Mouse (Mus musculus): Measurements from ENCODE around the gene Ing1.
A peak's percentile ranks its signal among the peaks of the same experiment; 100 is the strongest.

Gene Ing1

GRCm38 (mm10) chr8:11554799-11555719, at the start of gene Ing1:
TSS of gene Ing1 (plus strand) at chr8:11555571.
- peak; percentile 94 for DNase-seq (ENCODE audit: low spot score)

DNA sequence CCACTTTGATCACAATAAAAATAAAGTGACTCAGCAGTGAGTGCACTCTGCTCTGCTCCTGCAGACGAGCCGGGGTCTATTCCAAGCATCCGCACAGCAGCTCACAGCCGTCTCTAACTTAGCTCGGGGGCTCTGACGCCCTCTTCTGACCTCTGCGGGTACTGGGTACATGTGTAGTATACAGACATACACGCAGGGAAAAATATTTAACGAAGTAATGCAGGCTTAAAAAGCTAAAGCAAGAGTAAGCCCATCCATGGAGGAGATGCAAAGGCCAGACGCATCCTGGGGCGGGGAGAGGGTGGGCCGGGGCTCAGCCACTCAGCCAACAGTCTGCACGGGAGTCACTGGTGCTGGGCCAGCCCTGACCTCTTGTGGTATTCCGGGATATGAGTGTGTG, 49.3 kb upstream of the Ing1 start:
- no peak for DNase-seq (ENCODE audit: low spot score)

- DNase-seq (ENCODE audit: low spot score) = peak; percentile 47
These were observed 48.6 kb upstream of the Ing1 start for GRCm38 (mm10) chr8:11506802-11507201.

DNA sequence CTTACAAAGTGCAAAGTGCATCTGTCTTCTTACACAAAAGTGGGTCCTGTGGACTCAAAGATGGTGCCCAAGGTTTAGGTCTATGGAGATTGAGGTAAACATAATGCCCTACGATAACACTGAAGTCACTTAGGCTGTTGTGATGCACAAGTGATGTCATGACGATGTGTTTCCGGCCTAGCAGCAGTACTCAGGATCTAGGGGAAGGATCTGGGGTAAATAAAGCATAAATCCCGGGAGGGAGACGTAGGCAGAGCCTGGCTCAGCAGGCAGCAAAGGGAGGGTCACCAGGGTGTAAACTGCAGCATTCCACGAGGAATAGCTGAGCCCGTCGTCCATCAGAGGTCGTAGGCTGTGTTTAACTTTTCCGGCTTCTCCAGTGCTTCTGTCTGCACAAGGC, 46.5 kb upstream of the Ing1 start:
- DNase-seq (ENCODE audit: low spot score) = no peak

GRCm38 (mm10) chr8:11510971-11511370, 44.4 kb upstream of the Ing1 start:
- no peak for DNase-seq (ENCODE audit: low spot score)

- DNase-seq (ENCODE audit: low spot score) = peak; percentile 70
These were observed 42.7 kb upstream of the Ing1 start for GRCm38 (mm10) chr8:11512711-11513110.

- DNase-seq (ENCODE audit: low spot score) = peak; percentile 19
These were observed 42.1 kb upstream of the Ing1 start for GRCm38 (mm10) chr8:11513247-11513646.

DNA sequence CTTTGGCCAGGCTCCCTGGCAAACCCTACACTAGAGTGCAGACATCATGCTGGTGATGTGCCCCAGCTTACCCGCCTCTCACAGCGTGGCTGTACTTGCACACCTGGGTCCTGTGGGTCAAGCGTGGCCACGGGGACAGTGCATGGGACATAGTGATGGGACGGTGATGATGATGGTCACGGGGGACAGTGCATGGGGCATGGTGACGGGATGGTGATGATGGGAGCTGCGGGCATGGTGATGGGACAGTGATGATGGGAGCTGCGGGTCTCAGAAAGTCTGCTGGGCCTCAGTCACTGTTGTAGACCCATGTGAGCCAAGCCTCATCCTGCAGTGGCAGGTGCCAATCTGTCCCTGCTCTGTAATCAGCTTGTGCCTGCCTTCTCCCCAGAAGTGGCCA, 39.1 kb upstream of the Ing1 start:
- no peak for DNase-seq (ENCODE audit: low spot score)

DNA sequence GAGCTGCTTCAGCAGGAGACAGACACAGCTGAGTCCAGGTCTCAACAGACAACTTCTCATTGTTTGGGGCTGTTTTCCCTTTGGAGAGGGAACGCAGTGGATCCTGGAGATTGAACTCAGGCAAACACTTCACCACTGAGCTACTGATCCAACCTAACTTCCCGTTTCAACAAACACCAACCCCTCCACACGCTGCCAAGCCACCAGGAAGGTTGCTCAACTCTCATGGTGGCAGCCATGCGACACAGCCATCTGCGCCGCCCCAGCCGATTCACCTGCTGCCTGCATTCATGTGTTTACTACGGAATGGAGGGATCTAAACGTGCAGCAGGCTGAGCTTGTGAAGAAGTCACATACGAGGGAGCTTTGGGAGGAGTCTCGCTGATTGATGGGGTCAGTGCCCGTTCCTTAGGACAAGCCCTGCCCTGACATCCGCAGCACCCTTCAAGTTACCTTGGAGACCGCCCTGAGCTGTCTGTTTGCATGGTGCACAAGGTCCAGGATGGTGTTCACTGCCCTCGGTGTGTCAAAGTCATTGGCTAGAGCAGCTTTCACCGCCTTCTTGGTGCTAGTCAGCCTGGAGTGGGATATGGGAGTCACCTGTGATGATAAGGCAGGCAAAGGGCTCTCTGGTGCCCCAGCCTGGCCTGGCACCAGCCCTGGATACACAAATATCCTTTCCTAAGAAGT, 37.9 kb upstream of the Ing1 start:
- DNase-seq (ENCODE audit: low spot score) = no peak

DNA sequence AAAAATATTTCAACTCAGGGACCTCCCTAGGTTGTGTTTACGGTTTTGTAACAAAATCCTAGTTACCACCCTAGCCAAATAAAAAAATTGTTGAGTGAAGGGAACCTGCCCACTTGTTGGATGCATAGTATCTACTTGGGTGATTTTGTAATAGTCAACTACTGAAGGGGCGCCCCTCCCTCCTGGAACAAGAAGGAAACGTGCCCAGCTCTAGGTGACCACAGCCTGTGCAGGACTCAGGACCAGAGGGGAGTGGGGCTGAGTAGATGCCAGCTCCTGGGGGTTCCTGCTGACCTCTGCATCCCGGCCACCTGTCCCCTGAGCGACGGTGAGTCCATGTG, 37.3 kb upstream of the Ing1 start:
- no peak for DNase-seq (ENCODE audit: low spot score)

DNA sequence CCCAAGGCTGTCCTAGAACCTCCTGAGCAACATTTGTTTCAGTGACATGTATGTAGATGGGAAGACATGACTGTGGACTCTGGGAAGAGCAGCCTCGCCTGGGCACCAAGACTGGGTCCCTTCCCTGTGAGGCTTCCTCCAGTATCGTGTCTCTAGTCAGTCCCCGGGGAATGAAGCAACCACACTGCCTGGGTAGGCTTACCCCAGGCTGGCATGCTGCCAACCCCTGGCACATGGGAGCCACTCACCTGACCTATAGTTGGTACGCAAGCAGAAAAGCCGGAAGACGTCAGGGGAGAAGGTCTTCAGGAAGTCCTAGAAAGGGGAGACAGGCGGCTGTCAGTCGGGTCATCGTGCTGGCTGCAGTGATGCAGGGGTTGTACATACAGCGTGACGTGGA, 36.7 kb upstream of the Ing1 start:
- no peak for DNase-seq (ENCODE audit: low spot score)

DNA sequence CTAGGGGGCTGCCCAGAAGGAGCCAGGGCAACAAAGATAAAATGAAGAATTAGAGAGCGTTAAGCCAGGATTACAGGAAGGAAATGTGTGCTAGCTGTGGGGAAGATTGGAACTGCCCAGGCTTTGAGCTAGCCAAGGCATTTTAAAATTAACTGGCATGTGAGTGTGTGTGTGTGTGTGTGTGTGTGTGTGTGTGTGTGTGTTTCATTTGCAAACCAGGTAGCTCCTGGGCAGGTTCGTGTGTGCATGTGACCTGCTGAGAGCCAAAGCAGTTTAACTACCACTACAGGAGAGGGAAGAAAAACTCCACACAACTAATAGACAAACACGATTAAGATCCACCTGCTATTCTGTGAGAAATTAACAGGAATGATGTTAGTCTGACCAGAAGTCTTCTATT, 32.0 kb upstream of the Ing1 start:
- no peak for DNase-seq (ENCODE audit: low spot score)

- no peak for DNase-seq (ENCODE audit: low spot score)
These were observed 25.1 kb upstream of the Ing1 start for GRCm38 (mm10) chr8:11530155-11530770.

DNA sequence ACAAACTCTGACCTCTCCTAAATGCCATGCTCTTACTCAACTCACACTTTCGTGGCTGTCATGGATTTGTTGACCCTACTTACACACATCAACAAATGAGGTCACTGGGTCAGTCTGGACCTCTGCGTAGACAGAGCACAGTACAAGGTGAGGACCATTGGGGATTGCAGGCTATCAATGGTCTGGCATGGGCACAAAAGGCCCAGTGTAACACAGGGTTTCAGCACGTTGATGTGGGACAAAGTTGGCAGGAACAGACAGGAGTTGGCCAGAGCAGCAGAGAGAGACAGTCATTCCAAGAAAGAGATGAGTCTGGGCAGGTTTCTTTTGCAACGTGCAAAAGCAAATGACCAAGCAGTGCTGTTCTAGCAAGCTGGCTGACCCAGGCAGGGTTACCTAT, 24.5 kb upstream of the Ing1 start:
- DNase-seq (ENCODE audit: low spot score) = no peak

GRCm38 (mm10) chr8:11534494-11534893, 20.9 kb upstream of the Ing1 start:
- DNase-seq (ENCODE audit: low spot score) = no peak

GRCm38 (mm10) chr8:11539049-11539448, 16.3 kb upstream of the Ing1 start:
- DNase-seq (ENCODE audit: low spot score) = no peak

GRCm38 (mm10) chr8:11540182-11540581, 15.2 kb upstream of the Ing1 start:
- no peak for DNase-seq (ENCODE audit: low spot score)

DNA sequence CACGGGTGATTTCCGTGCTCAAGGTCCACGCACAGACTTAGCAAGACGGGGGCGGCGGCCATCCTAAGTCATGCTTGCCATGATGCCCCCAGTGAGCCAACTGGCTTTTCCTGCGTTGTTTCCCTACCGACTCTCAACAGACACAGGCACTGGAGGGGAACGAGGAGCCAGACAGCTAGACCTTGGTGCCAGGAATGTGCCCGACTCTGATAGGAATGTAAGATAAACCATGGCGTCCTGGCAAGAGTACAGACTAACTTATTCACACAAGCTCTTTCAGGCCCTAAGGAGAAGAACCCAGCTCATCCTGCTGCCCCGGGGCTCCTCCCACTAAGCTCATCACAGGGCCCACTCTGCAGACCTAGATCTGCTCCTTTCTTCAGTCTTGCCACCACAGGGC, 13.3 kb upstream of the Ing1 start:
- no peak for DNase-seq (ENCODE audit: low spot score)

DNA sequence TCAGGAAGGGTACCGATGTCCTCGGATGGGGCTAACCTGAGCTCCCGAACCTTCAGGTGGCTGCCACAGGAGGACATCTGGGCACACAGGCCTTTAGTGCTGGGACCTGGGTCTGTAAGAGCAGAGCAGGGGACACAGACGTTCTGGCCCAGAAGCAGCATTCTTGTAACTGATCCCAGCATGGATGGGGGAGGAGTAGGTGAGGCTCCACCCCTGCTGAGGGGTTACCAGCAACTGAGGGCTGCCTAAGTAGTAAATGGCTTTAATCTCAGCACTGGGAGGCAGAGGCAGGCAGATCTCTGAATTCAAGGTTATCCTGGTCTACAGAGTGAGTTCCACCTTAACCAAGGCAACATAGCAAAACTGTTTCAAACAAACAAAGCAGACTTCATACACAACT, 12.5 kb upstream of the Ing1 start:
- DNase-seq (ENCODE audit: low spot score) = no peak

GRCm38 (mm10) chr8:11544386-11544785, 11.0 kb upstream of the Ing1 start:
- DNase-seq (ENCODE audit: low spot score) = peak; percentile 47

- DNase-seq (ENCODE audit: low spot score) = no peak
These were observed 8.3 kb upstream of the Ing1 start for GRCm38 (mm10) chr8:11547063-11547462.

DNA sequence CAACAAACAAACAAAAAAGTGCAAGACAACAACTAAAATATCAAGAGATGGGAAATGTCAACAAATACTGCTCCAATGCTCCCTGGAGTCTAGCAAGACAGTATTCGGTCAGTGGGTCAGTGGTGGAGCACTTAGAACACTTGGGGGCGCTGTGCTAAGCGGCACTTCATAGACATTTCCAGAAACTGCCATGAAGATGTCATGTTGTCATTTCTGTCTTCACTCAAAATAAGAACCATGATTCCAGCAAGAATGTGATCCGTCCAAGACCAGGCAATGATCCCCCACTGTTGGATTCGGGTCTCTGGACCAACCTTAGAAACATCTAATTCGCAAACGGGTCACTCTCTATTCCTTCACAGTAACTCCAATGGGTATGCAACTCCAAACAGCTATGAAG, 5.7 kb upstream of the Ing1 start:
- DNase-seq (ENCODE audit: low spot score) = peak; percentile 78

DNA sequence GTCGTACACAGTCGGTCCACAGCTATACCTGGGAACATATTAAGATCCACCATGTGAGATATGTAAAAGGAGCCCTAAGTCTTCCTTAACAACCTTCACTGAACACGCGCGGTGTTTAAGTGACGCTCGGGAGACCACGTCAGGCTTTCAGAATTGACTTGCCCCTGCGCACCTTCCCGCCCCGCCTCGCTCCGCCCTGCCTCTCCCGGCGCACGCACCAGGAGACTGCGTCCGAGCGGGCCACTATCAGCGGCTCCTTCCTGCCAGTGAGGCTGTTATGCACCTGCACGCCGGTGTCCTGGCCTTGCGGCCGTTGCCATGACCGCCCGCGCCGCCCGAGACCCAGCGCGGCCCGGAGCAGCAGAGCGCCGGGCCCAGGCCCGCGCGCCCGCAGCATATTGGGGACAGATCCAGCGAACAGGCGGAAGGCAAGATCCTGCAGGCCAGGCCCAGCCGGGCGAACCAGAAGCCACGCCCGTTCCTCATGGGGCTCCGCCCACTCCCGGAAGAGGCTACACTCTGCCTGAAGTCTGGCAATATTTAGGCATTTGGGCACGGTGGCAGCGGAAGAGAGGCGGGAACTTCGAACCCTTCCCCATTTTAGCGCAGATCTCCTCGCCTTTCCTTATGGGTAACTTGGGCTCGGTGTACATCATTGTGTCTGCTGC, 5.0 kb upstream of the Ing1 start, which contains the start of gene Cars2:
Gene Cars2 (minus strand): TSS at position 503 of the 668 bp plus-strand sequence.
- DNase-seq (ENCODE audit: low spot score) = peak; percentile 80
